Mouse (Mus musculus) testis, adult 2 months (tissue): ENCODE data around the gene Fkbp8.

Experiments used
- CTCF ChIP-seq: fragments of 200-500 bp; IDR thresholded peaks from 2 replicates; pipeline ENCODE4 v1.5.1; 2012; ENCODE audit warnings: low read depth, mild to moderate bottlenecking, inconsistent platforms, low read length, moderate library complexity; ENCODE audit not compliant: control insufficient read depth, insufficient read depth, insufficient replicate concordance
- POLR2A ChIP-seq: fragments of 200-500 bp; IDR thresholded peaks from 2 replicates; pipeline ENCODE4 v1.6.1; 2012; ENCODE audit warnings: low read depth, mild to moderate bottlenecking, inconsistent platforms, low read length, moderate library complexity; ENCODE audit not compliant: control insufficient read depth

DNA sequence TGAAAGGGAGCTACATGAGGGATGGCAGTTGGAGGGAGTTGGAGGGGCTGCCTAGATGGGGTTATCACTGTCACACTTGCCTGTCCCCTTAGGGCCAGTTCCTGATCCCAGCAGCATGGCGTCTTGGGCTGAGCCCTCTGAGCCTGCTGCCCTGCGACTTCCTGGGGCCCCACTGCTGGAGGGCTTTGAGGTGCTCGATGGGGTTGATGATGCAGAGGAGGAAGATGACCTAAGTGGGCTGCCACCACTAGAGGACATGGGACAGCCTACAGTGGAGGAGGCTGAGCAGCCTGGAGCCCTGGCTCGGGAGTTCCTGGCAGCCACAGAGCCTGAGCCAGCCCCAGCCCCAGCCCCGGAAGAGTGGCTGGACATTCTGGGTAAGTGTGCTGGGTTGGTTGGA, 1.8 kb downstream of the Fkbp8 start:
- TF ChIP-seq CTCF (no peak), POLR2A (no peak)
